Mouse (Mus musculus): ENCODE measurements around the gene Wrap73.

Gene Wrap73

GRCm38 (mm10) chr4:154181001-154181400, 38.8 kb downstream of the Wrap73 start:
- no peak for DNase-seq (ENCODE audit: low read depth, low spot score)

GRCm38 (mm10) chr4:154183566-154183965, 41.4 kb downstream of the Wrap73 start:
- DNase-seq (ENCODE audit: low read depth, low spot score), result no peak

GRCm38 (mm10) chr4:154185001-154185400, 42.8 kb downstream of the Wrap73 start:
- DNase-seq (ENCODE audit: low read depth, low spot score), result no peak

- no peak for DNase-seq (ENCODE audit: low read depth, low spot score)
Measured at GRCm38 (mm10) chr4:154186002-154186537, 43.9 kb downstream of the Wrap73 start.

GRCm38 (mm10) chr4:154188948-154189347, 46.8 kb downstream of the Wrap73 start:
- DNase-seq (ENCODE audit: low read depth, low spot score), result no peak

- no peak for DNase-seq (ENCODE audit: low read depth, low spot score)
Measured at GRCm38 (mm10) chr4:154197961-154198360, 55.8 kb downstream of the Wrap73 start.

GRCm38 (mm10) chr4:154198377-154198961, 56.3 kb downstream of the Wrap73 start:
- no peak for DNase-seq (ENCODE audit: low read depth, low spot score)

- no peak for DNase-seq (ENCODE audit: low read depth, low spot score)
Measured at GRCm38 (mm10) chr4:154201511-154201910, 59.3 kb downstream of the Wrap73 start.

GRCm38 (mm10) chr4:154204532-154204931, 62.4 kb downstream of the Wrap73 start:
- no peak for DNase-seq (ENCODE audit: low read depth, low spot score)

GRCm38 (mm10) chr4:154205392-154205791, 63.2 kb downstream of the Wrap73 start:
- DNase-seq (ENCODE audit: low read depth, low spot score), result no peak

- peak; percentile 64 for DNase-seq (ENCODE audit: low read depth, low spot score)
Measured at GRCm38 (mm10) chr4:154207261-154207660, 65.1 kb downstream of the Wrap73 start.

- no peak for DNase-seq (ENCODE audit: low read depth, low spot score)
Measured at GRCm38 (mm10) chr4:154209054-154209453, 66.9 kb downstream of the Wrap73 start.

GRCm38 (mm10) chr4:154209825-154210224, 67.7 kb downstream of the Wrap73 start:
- no peak for DNase-seq (ENCODE audit: low read depth, low spot score)

GRCm38 (mm10) chr4:154211459-154211858, 69.3 kb downstream of the Wrap73 start:
- DNase-seq (ENCODE audit: low read depth, low spot score), result no peak

- no peak for DNase-seq (ENCODE audit: low read depth, low spot score)
Measured at GRCm38 (mm10) chr4:154213586-154213985, 71.4 kb downstream of the Wrap73 start.

- DNase-seq (ENCODE audit: low read depth, low spot score), result no peak
Measured at GRCm38 (mm10) chr4:154214075-154214474, 71.9 kb downstream of the Wrap73 start.

All from embryo, embryonic 11.5 days (tissue).